Comparison of ENCODE assay signal across 22 mouse cellular contexts in genomic region chr17:44459029-44459428, GRCm38 (mm10).
DNase-seq lines count a peak whose midpoint lies in the region; ATAC-seq lines count a peak whose summit lies in the region.
"Had no signal": no experiment of that assay in that cellular context is flagged by ENCODE, and none has a peak within 500 bp of the region (broad histone marks: within the 10 kb centered on the region; RNA-seq: fewer than 3 reads in every experiment).

No protein-coding gene starts in this region.

- no peaks in the 10 kb centered on the region for H3K9me3 ChIP-seq in hindbrain, embryonic 13.5 days
- H3K9me3 ChIP-seq: embryonic facial prominence, embryonic 12.5 days; neural tube, embryonic 13.5 days had no signal

- no peak overlapping the region for H3K4me2 ChIP-seq in hindbrain, embryonic 13.5 days
- H3K4me2 ChIP-seq: embryonic facial prominence, embryonic 12.5 days; heart, embryonic 11.5 days; neural tube, embryonic 13.5 days had no signal

- H3K27ac ChIP-seq in hindbrain, embryonic 13.5 days: no peak overlapping the region
- H3K27ac ChIP-seq: embryonic facial prominence, embryonic 12.5 days; gastrocnemius, adult 2 months; hindbrain, postnatal 0 days; neural tube, embryonic 13.5 days had no signal

- H3K27me3 ChIP-seq in hindbrain, embryonic 13.5 days: no peaks in the 10 kb centered on the region

- DNase-seq in adrenal gland, adult 2 months: peak; percentile 12
- no peak for DNase-seq in adrenal gland, postnatal 14 days
- DNase-seq in A20 (ENCODE audit: low read depth, low spot score): peak; percentile 54
- DNase-seq in induced T-regulatory cell, adult 2 months (ENCODE audit: low read depth): peak; percentile 85
- no peak for DNase-seq in right cerebral cortex, postnatal 25 days
- DNase-seq in urinary bladder, postnatal 14 days (ENCODE audit: low spot score): no peak
- DNase-seq: adrenal gland, postnatal 10 days; cerebellum, adult 2 months; forebrain, postnatal 0 days; gastrocnemius, adult 2 months; heart, postnatal 14 days; kidney, postnatal 4 days; liver, postnatal 0 days; thymus, postnatal 4 days had no signal

- no peaks in the 10 kb centered on the region for H3K4me1 ChIP-seq in hindbrain, embryonic 13.5 days (replicated peaks)

- 92% methylated on average over 4 of the region's 4 CpGs for WGBS in hindbrain, embryonic 13.5 days

- no peak overlapping the region for H3K4me3 ChIP-seq in hindbrain, embryonic 13.5 days
- H3K4me3 ChIP-seq: embryonic facial prominence, embryonic 12.5 days; gastrocnemius, adult 2 months; megakaryocyte, embryonic 14.5 days; neural tube, embryonic 13.5 days had no signal

- ATAC-seq in activated CD4-positive, CD25-positive, alpha-beta regulatory T cell, adult 4 months: peak; percentile 43
- ATAC-seq in hindbrain, embryonic 13.5 days (ENCODE audit: low FRiP score): no peak
- ATAC-seq: forebrain, postnatal 0 days; hindbrain, postnatal 0 days; liver, postnatal 0 days had no signal

- H3K9ac ChIP-seq in hindbrain, embryonic 13.5 days: no peak overlapping the region
- H3K9ac ChIP-seq: embryonic facial prominence, embryonic 12.5 days; forebrain, postnatal 0 days; liver, postnatal 0 days; neural tube, embryonic 13.5 days had no signal

- no peaks in the 10 kb centered on the region for H3K36me3 ChIP-seq in hindbrain, embryonic 13.5 days
- H3K36me3 ChIP-seq: embryonic facial prominence, embryonic 12.5 days; G1E; neural tube, embryonic 13.5 days had no signal

Comparison
In these comparisons a context has a peak if more than half of its experiments do, and no peak if none do; other contexts are left out.
1. DNase-seq: peak in adrenal gland, adult 2 months (single experiment), A20 (single experiment) and induced T-regulatory cell, adult 2 months (single experiment); none in adrenal gland, postnatal 14 days (single experiment), right cerebral cortex, postnatal 25 days (single experiment) and urinary bladder, postnatal 14 days (single experiment).